Mouse (Mus musculus): ENCODE results near the gene Prelp. TPM values are rescaled to one million over a fixed set of nuclear protein-coding genes. Genes with fewer than 3 reads are reported as not detected.

Gene Prelp
- polyA plus RNA-seq, 1 experiment from 2014 or later: 0.31 TPM

- no peaks in the 10 kb centered on the region for H3K36me3 ChIP-seq
- H3K4me1 ChIP-seq: peaks cover 76% of the 10 kb centered on the region
- peaks cover 57% of the 10 kb centered on the region for H3K27me3 ChIP-seq (ENCODE audit: low read depth, poor library complexity, severe bottlenecking)
- no peaks in the 10 kb centered on the region for H3K9me3 ChIP-seq (replicated peaks)
- WGBS: 11% methylated on average over 8 of the region's 8 CpGs
- no peak for DNase-seq (ENCODE audit: low spot score)
- peak overlapping the region; percentile 49 for H3K27ac ChIP-seq (replicated peaks)
- peak overlapping the region; percentile 12; the same call in 1 of the 2 replicates for H3K4me3 ChIP-seq
Observed at GRCm38 (mm10) chr1:133887044-133887443, 34.2 kb downstream of the Prelp start.

GRCm38 (mm10) chr1:133886431-133886830 lies 34.8 kb downstream of the Prelp start:
- H3K36me3 ChIP-seq: no peaks in the 10 kb centered on the region
- peak overlapping the region; percentile 49 for H3K27ac ChIP-seq (replicated peaks)
- DNase-seq (ENCODE audit: low spot score): no peak
- no peaks in the 10 kb centered on the region for H3K9me3 ChIP-seq (replicated peaks)
- no peak overlapping the region for H3K4me3 ChIP-seq
- WGBS: 41% methylated on average over 6 of the region's 6 CpGs
- H3K27me3 ChIP-seq (ENCODE audit: low read depth, poor library complexity, severe bottlenecking): peaks cover 61% of the 10 kb centered on the region
- H3K4me1 ChIP-seq: peaks cover 75% of the 10 kb centered on the region

- Histone ChIP-seq H3K36me3 (no peaks in the 10 kb centered on the region), H3K27ac (replicated peaks) (peak overlapping the region; percentile 49), H3K27me3 (ENCODE audit: low read depth, poor library complexity, severe bottlenecking) (peaks cover 56% of the 10 kb centered on the region), H3K9me3 (replicated peaks) (no peaks in the 10 kb centered on the region), H3K4me1 (peaks cover 69% of the 10 kb centered on the region), H3K4me3 (no peak overlapping the region)
- DNase-seq (ENCODE audit: low spot score): no peak
- 85% methylated on average over 7 of the region's 7 CpGs for WGBS
Observed at GRCm38 (mm10) chr1:133885811-133886210, 35.4 kb downstream of the Prelp start.

- H3K9me3 ChIP-seq (replicated peaks): no peaks in the 10 kb centered on the region
- 82% methylated on average over 9 of the region's 9 CpGs for WGBS
- H3K27me3 ChIP-seq (ENCODE audit: low read depth, poor library complexity, severe bottlenecking): peaks cover 51% of the 10 kb centered on the region
- DNase-seq (ENCODE audit: low spot score): no peak
- peaks cover 58% of the 10 kb centered on the region for H3K4me1 ChIP-seq
- no peaks in the 10 kb centered on the region for H3K36me3 ChIP-seq
- peak overlapping the region; percentile 33; the same call in 1 of the 2 replicates for H3K27ac ChIP-seq (replicated peaks)
- no peak overlapping the region for H3K4me3 ChIP-seq
Observed at GRCm38 (mm10) chr1:133884746-133885145, 36.5 kb downstream of the Prelp start.

GRCm38 (mm10) chr1:133884090-133884489 lies 37.1 kb downstream of the Prelp start:
- Histone ChIP-seq H3K4me3 (no peak overlapping the region), H3K27me3 (ENCODE audit: low read depth, poor library complexity, severe bottlenecking) (peaks cover 45% of the 10 kb centered on the region), H3K4me1 (peaks cover 54% of the 10 kb centered on the region), H3K9me3 (replicated peaks) (no peaks in the 10 kb centered on the region), H3K36me3 (no peaks in the 10 kb centered on the region), H3K27ac (replicated peaks) (peak overlapping the region; percentile 33; the same call in 1 of the 2 replicates)
- DNase-seq (ENCODE audit: low spot score): no peak
- 85% methylated on average over 6 of the region's 6 CpGs for WGBS

- no peak for DNase-seq (ENCODE audit: low spot score)
- Histone ChIP-seq H3K4me1 (peaks cover 43% of the 10 kb centered on the region), H3K4me3 (no peak overlapping the region), H3K9me3 (replicated peaks) (no peaks in the 10 kb centered on the region), H3K27ac (replicated peaks) (peak overlapping the region; percentile 57), H3K27me3 (ENCODE audit: low read depth, poor library complexity, severe bottlenecking) (peaks cover 29% of the 10 kb centered on the region), H3K36me3 (no peaks in the 10 kb centered on the region)
- WGBS: 52% methylated on average over 11 of the region's 11 CpGs
Observed at GRCm38 (mm10) chr1:133882283-133883217, 38.7 kb downstream of the Prelp start.

GRCm38 (mm10) chr1:133881813-133882212 lies 39.4 kb downstream of the Prelp start:
- WGBS: 68% methylated on average over 6 of the region's 6 CpGs
- peaks cover 26% of the 10 kb centered on the region; the same call in 1 of the 2 replicates for H3K27me3 ChIP-seq (ENCODE audit: low read depth, poor library complexity, severe bottlenecking)
- no peak for DNase-seq (ENCODE audit: low spot score)
- no peaks in the 10 kb centered on the region for H3K9me3 ChIP-seq (replicated peaks)
- peak overlapping the region; percentile 57 for H3K27ac ChIP-seq (replicated peaks)
- H3K36me3 ChIP-seq: no peaks in the 10 kb centered on the region
- peaks cover 42% of the 10 kb centered on the region for H3K4me1 ChIP-seq
- H3K4me3 ChIP-seq: no peak overlapping the region

- Histone ChIP-seq H3K9me3 (replicated peaks) (no peaks in the 10 kb centered on the region), H3K4me1 (peaks cover 30% of the 10 kb centered on the region), H3K4me3 (no peak overlapping the region), H3K36me3 (no peaks in the 10 kb centered on the region), H3K27me3 (ENCODE audit: low read depth, poor library complexity, severe bottlenecking) (peaks cover 9% of the 10 kb centered on the region; the same call in 1 of the 2 replicates), H3K27ac (replicated peaks) (no peak overlapping the region)
- DNase-seq (ENCODE audit: low spot score): no peak
- 78% methylated on average over 12 of the region's 12 CpGs for WGBS
Observed at GRCm38 (mm10) chr1:133878825-133879423, 42.3 kb downstream of the Prelp start.

- H3K36me3 ChIP-seq: no peaks in the 10 kb centered on the region
- no peak overlapping the region for H3K4me3 ChIP-seq
- H3K27me3 ChIP-seq (ENCODE audit: low read depth, poor library complexity, severe bottlenecking): peaks cover 6% of the 10 kb centered on the region; the same call in 1 of the 2 replicates
- H3K9me3 ChIP-seq (replicated peaks): no peaks in the 10 kb centered on the region
- WGBS: 88% methylated on average over 7 of the region's 7 CpGs
- peaks cover 21% of the 10 kb centered on the region for H3K4me1 ChIP-seq
- H3K27ac ChIP-seq (replicated peaks): no peak overlapping the region
- DNase-seq (ENCODE audit: low spot score): no peak
Observed at GRCm38 (mm10) chr1:133876936-133877335, 44.3 kb downstream of the Prelp start.

GRCm38 (mm10) chr1:133873086-133873813 lies 48.0 kb downstream of the Prelp start:
- Histone ChIP-seq H3K9me3 (replicated peaks) (no peaks in the 10 kb centered on the region), H3K4me1 (peaks cover 11% of the 10 kb centered on the region; the same call in 1 of the 2 replicates), H3K27me3 (ENCODE audit: low read depth, poor library complexity, severe bottlenecking) (no peaks in the 10 kb centered on the region), H3K27ac (replicated peaks) (no peak overlapping the region), H3K36me3 (no peaks in the 10 kb centered on the region), H3K4me3 (no peak overlapping the region)
- 86% methylated on average over 6 of the region's 6 CpGs for WGBS
- DNase-seq (ENCODE audit: low spot score): no peak

- Histone ChIP-seq H3K4me3 (no peak overlapping the region), H3K4me1 (peaks cover 4% of the 10 kb centered on the region; the same call in 1 of the 2 replicates), H3K27ac (replicated peaks) (no peak overlapping the region), H3K27me3 (ENCODE audit: low read depth, poor library complexity, severe bottlenecking) (no peaks in the 10 kb centered on the region), H3K36me3 (no peaks in the 10 kb centered on the region), H3K9me3 (replicated peaks) (no peaks in the 10 kb centered on the region)
- WGBS: 95% methylated on average over 10 of the region's 10 CpGs
- DNase-seq (ENCODE audit: low spot score): no peak
Observed at GRCm38 (mm10) chr1:133871241-133871640, 50.0 kb downstream of the Prelp start.

- H3K27me3 ChIP-seq (ENCODE audit: low read depth, poor library complexity, severe bottlenecking): no peaks in the 10 kb centered on the region
- WGBS: 64% methylated on average over 2 of the region's 2 CpGs
- H3K27ac ChIP-seq (replicated peaks): no peak overlapping the region
- no peaks in the 10 kb centered on the region; the same call in 1 of the 2 replicates for H3K4me1 ChIP-seq
- H3K4me3 ChIP-seq: no peak overlapping the region
- DNase-seq (ENCODE audit: low spot score): no peak
- H3K36me3 ChIP-seq: no peaks in the 10 kb centered on the region
- H3K9me3 ChIP-seq (replicated peaks): no peaks in the 10 kb centered on the region
Observed at GRCm38 (mm10) chr1:133869221-133869620, 52.0 kb downstream of the Prelp start.
